Mouse (Mus musculus) megakaryocyte progenitor cell, adult 5-6 weeks (primary cell): Measurements from ENCODE around the gene Myom1. TPM values are rescaled to one million over a fixed set of nuclear protein-coding genes. Genes with fewer than 3 reads are reported as not detected.

Experiments
- ATAC-seq: replicated peaks from 2 replicates; pipeline ENCODE4 v1.8.0; 2016; ENCODE audit warnings: mild to moderate bottlenecking, moderate TSS enrichment, inconsistent platforms; ENCODE audit not compliant: poor library complexity
- total RNA-seq, 2 experiments: library from RNA; stranded (forward) in 1 of 2; stranded (reverse) in 1 of 2; fragments of 157-497, 149-512 nt in 1 of 2; fragments of 200-1000 nt in 1 of 2; gene quantifications; 2 replicates each; pipeline versions ENCODE4 v1.2.3 to v1.2.4; 2015 to 2017

The Myom1 gene
- total RNA-seq, 2 experiments from 2014 or later: 0.30 to 0.33 TPM

DNA sequence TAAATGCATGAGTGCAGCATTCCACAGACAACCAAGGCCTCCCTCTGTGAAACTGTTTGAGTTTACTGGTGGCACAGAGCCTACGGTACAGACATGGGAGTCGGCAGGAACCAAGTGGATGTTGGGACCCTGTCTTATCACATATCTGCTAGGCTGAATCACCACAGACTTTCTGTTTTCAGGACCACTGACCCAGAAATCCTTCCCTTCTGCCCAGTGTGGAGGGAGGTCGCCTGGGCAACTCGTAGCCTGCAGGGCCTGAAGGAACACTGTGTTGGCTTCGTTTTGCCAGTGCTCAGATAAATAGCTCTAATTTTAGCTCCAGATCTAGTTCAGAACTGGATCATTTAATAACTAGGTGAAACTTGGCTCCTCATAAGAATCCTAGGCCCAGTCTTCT lies 12.5 kb downstream of the Myom1 start:
- ATAC-seq: no peak

DNA sequence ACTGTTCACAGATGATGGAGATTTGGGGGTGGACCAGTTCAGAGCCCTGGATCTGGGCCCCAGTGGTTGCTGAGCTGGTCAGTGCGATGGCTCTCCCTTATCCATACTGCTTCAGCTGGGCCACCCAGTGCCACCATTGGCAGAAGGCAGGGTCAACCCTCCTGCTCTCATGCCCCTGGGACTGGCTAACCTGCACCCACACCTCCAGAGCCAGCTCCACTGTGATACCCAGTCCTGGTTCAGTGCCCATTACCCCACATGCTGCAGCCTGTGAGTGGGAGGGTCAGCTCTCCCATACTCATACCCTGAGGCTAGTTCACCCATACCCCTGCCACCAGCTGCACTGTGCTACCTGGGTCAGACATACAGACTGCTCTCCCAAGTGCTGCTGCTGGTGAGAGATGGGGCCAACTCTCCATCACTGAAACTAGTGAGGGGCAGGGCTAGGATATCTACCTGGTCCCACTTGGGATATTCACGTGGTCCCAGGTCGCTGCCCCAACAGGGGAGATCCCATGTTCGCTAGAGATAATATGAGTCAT lies 15.1 kb downstream of the Myom1 start:
- no peak for ATAC-seq

DNA sequence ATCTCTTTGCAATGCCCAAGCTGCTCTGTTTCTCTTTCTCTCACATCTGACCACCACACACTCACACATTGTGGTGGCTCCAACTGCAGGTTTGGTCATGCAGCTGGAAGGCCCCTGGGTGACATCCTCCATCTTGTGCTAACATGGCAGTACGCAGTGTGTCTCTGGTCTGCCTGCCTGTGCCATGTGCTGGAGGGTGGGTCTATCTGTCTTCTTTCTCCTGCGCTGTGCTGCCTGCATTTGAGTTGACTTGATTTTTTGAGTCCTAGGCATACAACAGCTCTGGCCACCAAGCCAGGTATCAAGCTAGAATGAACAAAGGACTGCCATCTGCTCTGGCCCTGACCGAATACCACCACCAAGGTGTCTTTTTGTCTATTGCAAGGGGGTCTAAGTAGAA lies 15.7 kb downstream of the Myom1 start:
- ATAC-seq: no peak

DNA sequence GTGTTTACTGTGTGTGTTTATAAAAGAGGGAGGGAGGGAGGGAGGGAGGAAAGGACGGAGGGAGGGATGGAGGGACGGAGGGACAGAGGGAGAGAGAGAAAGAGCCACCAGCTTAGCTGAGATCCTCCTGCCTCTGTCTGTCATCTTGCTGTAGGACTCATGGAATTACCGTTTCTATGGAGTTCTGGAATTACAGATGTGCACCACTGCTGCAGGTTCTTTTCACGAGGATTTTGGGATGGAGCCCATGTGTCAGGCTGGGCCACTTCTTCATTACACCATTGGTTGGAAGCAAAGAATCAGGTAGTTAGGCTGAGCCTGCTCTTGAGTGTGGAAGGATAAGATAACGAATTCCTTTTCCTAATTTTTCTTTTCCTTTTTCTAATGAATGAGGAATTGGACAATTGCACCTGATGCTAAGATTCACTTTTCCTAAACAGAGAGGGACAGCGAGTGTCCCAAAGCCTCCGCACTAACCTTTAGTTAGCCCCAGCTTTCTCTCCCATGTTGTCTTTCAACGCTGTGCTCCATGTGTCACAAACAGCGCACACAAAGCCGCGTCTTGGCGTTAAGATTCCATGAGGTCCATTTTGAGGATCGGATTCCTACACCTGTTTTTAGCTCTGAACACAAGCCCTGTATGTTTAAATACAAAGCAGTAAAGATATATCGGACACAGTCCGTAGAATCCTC lies 16.3 kb downstream of the Myom1 start:
- ATAC-seq: no peak

DNA sequence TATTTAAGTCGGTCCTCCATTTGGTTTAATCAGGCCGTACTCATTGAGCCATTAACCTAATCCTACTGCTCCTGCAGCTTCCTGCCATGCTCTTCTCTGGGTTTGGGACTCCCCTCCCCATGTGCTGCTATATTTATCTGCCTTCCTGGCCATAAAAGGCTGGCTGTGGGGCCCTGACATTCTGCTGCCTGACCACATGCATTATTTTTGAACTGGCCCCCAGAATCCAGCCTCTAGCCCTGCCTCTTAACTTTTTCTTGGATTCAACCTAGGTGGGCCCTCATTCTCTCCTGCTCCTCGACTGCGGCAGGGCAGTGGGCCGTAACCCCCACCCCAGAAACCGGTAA lies 16.8 kb downstream of the Myom1 start:
- ATAC-seq: no peak

DNA sequence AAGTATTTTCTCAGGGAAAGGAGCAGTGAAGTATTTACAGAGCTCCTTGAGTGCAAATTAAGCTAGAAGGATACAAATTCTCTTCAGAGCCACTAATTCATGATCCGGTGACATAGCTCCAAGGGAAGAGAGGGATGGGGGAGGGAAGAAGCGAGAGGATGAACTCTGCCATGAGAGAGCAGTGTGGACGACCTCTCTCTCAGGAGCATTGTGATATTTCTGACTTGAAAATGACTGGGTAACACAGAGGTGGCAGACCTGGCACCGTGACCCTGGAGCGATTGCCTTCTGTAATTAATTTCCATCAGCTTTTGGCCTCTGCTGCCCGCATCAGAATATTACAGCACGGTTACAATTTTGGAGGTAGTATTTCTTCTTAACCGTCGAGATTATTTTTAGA lies 17.4 kb downstream of the Myom1 start:
- ATAC-seq: no peak

DNA sequence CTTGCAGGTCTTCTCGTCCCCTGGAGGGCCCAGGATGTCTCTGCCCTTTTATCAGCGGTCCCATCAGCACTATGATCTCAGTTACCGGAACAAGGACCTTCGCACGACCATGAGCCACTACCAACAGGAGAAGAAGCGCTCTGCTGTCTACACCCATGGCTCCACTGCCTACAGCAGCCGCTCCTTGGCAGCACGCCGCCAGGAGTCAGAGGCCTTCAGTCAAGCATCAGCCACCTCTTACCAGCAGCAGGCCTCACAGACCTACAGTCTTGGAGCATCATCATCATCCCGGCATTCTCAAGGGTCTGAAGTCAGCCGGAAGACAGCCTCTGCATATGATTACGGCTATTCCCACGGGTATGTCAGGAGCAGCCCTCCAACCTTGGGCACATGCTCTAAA lies 20.4 kb downstream of the Myom1 start:
- ATAC-seq: no peak

DNA sequence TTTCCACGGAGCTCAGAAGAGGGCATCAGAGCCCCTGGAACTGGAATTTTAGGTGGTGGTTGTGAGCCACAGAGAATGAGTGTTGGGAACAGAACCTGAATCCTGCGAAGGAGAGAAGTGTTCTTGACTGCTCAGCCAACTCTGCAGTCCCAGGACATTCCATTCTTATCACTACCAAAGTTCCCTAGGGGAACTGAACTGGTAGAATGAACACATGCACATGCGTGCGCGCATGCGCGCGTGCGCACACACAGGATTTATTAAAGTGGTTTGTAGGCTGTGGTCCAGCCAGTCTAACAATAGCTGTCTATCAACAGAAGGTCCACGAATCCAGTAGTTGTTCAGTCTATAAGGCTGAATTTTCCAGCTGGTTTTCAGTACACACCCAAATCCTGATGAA lies 21.6 kb downstream of the Myom1 start:
- ATAC-seq: no peak

DNA sequence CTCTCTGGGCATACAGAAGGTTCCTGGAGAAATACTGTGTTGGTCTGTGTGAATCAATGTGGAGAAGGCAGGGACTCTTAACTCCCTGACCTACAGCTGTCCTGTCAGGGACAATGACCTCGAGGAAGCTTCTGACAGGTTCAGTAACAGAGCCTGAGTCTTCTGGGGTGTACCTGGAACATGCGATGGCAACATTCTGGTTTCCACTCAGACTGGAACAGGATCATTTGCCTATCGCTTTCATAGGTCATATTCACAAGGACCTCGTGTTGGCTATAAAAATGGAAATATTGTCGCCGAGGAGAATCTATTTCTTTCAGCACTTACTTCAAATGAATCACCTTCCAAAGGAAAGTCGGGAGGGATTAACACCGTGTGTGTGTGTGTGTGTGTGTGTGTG lies 23.5 kb downstream of the Myom1 start:
- ATAC-seq: no peak

DNA sequence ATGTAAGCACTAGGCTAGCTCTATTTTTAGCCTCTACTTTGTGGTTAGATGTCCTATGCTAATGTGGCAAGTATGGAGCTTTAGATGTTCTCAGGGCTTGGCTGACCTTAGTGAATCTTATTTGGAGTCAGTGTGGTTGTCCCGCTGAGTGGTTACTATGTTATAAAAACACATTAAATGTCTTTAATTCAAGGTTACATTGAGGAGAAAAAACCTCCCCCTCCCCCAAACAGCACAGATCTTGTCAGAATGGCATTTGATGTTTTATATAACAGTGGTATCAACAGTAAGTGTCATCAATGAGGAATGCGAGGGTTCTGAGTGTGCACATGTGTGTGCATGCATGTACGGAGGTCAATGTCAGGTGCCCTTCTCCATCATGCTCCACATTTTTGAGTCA lies 24.8 kb downstream of the Myom1 start:
- ATAC-seq: no peak

DNA sequence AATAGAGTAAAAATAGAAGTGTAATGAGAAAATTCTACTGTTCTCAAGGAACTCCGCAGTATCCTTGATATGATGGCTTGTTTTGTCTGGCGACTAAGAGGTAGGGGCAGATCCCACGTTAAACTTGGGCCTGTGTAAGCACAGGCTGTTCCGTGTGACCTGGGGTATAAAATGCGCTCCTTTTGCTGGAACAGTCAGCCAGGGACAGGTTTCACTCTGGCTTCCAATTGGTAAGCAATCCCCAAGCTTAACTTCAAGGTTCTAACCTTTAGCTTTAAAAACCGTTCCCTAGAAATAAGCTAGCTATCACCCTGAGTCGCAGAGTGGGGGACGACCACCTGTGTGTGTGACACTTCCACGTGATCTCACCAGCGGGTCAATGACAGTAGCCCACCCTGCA lies 30.3 kb downstream of the Myom1 start:
- ATAC-seq: no peak

DNA sequence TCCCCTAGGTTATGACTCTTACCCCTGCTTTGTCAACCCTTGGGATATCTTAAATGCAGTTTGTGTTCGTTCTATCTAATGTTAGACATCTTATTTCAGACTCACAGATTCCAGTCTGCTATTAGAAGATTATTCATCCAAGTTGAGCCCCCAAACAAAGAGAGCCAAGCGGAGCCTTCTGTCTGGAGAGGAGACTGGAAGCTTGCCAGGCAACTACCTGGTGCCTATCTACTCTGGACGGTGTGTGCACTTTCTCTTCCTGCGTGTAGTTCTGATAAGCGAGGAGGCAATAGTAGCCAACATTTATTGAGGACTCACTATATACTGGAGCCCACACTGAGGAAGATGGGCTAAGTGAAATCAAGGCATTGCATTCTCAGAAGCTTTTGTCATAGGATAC lies 32.0 kb downstream of the Myom1 start:
- ATAC-seq: peak; percentile 52

DNA sequence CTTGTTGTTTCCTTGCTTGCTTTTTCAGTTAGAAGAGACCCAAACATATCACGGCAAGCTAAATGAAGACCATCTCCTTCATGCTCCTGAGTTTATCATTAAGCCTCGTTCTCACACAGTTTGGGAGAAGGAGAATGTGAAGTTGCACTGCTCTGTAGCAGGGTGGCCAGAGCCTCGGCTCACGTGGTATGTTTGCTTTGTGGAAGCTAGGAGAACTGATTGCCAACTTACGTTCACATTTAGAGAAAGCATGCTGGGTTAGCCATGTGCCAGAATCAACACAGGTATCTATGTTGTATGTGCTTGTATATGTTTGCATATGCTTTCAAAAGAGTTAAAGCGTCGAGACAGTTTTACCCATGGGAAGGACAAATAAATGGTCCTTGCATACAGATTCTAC lies 34.8 kb downstream of the Myom1 start:
- no peak for ATAC-seq

DNA sequence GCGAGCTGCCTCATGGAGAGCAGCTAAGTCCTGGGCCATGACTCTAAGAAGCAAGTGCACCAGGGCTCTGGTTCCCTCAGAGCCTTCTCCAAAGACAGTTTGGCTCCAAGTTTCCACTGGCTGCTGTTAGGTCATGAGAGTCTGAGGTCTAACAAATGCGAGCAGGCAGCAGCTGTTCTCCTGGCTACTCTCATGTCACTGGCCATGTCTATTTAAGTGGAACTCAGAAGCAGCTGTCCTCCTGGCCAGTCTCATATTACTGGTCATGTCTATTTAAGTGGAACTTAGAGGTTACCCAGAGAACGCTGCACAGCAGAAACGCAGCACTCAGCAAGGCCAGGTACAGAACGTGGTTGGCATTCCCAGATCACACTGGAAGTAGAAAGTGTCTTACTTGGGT lies 36.4 kb downstream of the Myom1 start:
- no peak for ATAC-seq

DNA sequence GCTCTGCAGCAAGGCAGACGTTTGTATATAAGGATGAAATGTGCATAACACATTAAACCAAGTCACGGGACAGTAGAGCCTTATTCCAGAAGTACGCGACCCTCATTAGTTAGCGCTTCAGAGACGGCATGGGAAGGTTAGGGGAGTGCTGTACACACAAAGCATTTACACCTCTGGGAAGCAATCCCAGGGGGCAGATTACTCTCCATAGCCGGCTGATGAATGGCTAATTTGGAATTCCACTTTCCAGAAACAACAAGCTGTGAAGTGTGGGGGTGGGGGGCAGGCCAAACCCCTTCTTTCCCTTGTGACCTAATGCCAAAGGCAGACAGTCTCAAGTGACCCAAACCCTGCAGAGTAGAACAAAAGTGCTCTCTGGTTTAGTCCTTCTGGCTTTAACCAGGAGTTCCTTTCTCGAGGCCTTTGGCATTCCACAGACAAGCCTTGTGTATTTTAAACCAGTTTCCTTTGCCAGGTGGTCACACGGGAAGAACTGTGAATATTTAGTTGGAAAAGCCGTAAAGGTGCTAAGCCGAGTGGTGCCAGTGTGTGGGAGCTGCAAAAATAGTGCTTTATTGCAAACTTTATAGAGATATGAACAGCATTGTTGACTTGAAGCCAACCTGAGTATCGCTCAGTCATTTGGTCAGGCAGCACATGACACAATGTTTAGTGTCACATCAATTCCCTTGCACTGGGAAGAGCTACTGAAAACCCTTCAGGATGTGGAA lies 37.6 kb downstream of the Myom1 start:
- no peak for ATAC-seq

DNA sequence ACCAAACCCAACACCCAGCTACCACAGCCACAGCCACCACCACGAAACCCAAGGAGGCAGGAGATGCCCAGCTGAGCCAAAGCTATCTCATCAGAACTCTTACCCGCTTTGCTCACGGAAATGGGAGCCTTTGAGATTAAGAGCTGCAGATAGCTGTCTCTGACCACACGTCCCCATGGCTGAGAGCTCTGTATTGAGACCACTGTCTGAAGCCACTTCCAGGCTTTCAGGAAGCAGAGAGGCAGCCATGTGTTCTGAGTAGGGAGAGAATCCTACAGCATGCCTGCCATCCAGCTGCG lies 38.1 kb downstream of the Myom1 start:
- ATAC-seq: peak; percentile 67

DNA sequence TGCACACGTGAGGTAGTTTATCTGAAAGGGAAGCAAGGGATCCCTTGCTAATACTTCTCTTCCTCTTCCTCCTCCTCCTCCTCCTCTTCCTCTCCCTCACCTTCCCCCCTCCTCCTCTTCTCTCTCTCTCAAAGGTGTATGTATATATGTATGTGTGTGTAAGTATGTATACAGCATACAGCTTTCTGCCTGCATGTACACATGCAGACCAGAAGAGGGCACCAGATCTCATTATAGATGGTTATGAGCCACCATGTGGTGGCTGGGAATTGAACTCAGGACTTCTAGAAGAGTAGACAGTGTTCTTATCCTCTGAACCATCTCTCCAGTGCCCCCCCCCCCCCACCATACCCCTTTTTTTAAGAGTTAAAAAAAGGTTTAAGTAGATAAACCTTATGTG lies 40.2 kb downstream of the Myom1 start:
- ATAC-seq: peak; percentile 54; the same call in 1 of the 2 replicates

DNA sequence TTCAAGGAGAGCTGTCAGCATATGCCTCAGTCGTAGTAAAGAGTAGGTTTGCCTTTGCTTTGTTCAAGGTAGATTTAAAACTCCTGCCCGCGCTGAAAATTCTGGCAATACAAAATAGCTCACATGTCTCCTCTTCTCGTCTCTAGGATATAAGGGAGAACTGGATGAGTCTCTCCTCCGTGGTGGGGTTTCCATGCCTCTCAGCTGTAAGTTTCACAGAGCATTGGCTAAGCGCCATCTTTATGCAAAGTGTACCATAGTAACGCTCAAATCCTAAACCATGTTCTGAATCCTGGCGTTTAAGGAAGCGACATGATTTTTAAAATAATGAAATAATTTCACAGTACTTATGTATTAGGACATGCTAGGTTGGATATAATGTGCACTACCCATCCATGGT lies 43.2 kb downstream of the Myom1 start:
- no peak for ATAC-seq

DNA sequence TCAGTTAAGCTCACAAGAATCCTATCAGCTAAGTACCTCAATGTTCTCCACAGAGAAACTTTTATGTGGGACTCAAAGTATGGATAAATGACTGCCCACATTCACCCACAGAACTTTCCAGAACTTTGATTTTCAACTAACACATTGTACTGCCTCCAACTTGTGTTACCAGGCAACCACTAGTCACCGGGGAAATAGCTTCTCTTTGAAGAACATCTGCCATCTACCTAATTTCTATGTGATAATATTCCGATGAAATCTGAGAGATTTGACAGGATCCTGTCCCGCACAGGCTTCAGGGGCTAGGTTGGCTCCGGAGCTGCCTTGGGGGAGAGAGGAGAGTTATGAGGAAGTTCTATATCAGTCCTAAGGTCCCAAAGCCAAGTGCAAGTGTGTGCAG lies 44.4 kb downstream of the Myom1 start:
- no peak for ATAC-seq

DNA sequence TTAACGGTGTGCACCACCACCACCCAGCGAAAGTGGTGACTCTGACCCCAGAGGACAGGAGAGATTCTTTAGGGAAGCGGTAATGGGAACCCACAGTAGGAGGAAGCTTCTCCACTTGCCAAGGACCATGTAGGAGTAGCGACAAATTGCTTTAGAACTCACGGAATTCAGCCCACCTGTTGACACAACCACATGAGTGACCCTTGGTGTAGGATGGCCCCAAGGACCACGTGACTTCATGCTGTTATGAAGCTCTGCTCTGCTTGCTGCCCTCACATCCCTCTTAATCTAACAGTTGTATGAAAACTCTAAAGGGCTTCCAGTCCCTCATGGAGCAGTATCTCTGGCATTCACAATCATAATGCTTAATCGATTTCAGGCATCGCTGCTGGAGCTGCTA lies 46.9 kb downstream of the Myom1 start:
- no peak for ATAC-seq

DNA sequence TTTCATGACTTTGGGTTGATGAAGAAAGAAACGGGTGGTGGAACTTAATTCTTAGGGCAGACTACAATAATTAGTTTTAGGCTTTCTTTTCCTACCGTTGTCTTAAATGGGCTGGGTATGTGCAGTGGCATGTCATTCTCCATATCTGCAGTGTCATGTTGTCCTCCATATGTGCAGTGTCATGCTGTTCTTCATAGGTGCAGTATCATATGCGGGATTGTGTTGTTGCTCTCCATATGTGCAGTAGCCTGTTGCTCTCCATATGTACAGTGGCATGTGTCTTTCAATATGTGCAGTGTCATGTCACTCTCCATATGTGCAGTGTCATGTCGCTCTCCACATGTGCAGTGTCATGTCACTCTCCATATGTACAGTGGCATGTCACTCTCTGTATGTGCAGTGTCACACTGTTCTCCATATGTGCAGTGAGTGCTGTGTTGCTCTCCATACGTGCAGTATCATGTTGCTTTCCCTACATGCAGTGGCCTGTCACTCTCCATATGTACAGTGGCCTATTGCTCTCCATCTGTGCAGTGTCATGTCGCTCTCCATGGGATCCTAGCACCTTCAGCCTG lies 50.8 kb downstream of the Myom1 start:
- ATAC-seq: peak; percentile 46

DNA sequence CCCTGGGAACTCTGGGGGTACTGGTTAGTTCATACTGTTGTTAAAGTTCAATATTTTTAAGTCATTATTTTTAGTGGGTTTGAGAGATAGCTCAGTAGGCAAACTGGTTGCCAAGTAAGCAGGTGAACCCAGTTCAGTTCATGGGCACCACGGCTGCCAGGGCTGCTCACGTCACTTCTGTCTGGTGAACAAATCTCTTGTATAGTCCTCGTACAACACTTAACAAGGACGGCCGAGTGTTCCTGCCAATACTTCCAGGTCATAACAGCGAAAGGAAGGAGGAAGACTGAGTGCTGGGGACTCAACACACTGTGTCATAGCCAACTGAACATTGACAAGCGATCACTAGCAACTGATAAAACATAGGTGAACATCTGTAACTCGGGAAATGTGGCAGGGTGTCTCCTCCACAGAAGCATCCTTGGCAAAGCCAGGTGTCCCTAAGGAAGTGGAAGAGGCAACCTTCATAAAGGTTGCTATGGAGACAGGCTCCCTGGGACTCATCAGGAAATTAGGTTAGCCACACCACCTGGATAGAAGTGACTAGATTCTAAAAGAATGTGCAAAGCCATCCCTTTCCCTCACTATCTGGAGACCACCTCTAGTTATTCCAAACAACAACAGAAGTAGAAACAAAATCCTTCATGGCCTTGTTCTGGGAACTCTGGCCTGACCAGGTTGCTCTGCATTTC lies 52.9 kb downstream of the Myom1 start:
- ATAC-seq: no peak
